Mouse (Mus musculus) gastrocnemius, adult 18-20 months (tissue): ENCODE measurements at regions not wholly inside any gene's neighbourhood (a gene's known extent, or its start where the extent isn't known, plus 50 kb on each side); places are given as distances from the start of the nearest gene placed in this dataset.
"Not testable (repeated sequence)": the region's sequence is repeated elsewhere in the genome, so short reads cannot be mapped to it uniquely, and the experiment has no call there.

ENCODE experiments used
- DNase-seq: peaks from one replicate; pipeline ENCODE4 v3.0.0; 2021; ENCODE audit warnings: low spot score

GRCm38 (mm10) chr1:194565574-194565973 is 52.4 kb upstream of the Plxna2 start:
- DNase-seq: no peak

GRCm38 (mm10) chr1:194563946-194564345 is 54.1 kb upstream of the Plxna2 start:
- no peak for DNase-seq

DNA sequence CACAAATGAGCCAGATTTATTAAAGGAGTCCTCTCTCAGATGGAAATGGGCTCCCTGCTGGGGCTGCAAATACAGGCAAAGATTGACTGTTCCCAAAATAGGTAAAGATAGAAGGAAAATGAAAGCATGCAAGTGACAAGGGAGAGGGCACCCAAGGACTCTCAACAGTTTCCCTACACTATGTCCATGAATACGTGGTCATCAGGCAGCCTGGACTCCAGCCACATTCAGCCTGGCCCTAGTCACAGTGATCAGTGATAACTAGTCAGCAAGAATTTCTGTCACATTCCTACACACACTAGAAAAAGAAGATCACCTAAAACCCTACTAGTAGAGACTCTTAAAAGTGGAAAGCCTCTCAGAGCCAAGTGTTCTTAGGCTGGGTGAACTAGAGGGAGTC is 56.9 kb upstream of the Plxna2 start:
- DNase-seq: no peak

DNA sequence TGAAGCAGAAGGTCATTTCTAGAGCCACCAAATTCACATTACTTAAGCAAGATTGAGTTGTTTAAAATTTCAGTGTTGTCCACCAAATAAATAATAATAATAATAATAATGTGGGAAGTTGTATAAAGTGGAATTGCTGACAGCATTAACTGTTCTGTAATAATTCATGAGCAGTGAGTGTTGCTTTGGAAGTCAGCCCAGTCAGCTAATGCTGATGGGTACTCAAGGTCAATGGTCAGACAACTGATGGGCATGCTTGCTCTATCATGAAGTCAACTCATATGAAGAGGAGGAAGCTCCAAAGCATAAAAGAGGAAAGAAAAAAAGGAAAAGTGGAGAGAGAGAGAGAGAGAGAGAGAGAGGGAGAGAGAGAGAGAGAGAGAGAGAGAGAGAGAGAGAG is 69.4 kb upstream of the Plxna2 start:
- DNase-seq: no peak

DNA sequence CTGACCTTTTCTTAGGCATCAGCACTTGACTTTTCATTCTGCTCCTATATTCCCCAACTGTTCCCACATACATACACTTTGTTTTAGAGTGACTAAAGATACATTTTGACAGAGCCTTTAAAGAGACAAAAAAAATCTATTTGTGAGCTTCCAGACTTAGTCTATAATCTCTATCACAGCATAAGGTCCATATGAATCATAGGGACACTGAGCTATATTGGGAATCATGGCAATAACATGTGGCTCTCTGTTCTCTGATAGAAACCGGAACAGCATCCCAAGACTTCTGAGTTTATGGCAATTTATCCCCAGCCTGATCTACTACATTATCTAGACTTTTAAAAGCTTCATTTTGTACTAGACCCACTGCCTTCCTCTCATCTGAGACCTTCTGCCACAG is 69.8 kb upstream of the Plxna2 start:
- DNase-seq: no peak

DNA sequence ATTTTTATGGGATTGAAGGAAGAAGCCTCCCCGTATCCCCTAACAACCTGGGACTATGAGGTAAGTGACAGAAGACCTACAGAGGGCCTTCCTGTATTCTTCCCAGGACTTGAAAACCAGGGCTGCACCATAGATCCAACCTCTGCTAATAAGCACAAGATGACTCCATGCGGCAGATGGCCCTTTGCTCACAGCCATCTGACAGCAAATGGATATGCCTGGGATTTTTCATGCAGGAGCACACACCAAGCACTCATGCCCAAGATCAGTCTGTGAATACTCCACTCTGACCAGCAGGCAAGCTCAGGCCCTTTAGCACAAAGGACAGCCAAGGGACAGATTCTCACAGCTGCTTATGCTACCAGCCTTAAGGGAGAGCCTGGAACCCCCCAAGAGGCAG is 77.1 kb upstream of the Plxna2 start:
- DNase-seq: no peak

- DNase-seq: no peak
Observed at GRCm38 (mm10) chr1:194527342-194528165, 90.5 kb upstream of the Plxna2 start.

GRCm38 (mm10) chr1:194524976-194525375 is 93.0 kb upstream of the Plxna2 start:
- no peak for DNase-seq

GRCm38 (mm10) chr1:194521216-194521615 is 96.8 kb upstream of the Plxna2 start:
- DNase-seq: no peak

DNA sequence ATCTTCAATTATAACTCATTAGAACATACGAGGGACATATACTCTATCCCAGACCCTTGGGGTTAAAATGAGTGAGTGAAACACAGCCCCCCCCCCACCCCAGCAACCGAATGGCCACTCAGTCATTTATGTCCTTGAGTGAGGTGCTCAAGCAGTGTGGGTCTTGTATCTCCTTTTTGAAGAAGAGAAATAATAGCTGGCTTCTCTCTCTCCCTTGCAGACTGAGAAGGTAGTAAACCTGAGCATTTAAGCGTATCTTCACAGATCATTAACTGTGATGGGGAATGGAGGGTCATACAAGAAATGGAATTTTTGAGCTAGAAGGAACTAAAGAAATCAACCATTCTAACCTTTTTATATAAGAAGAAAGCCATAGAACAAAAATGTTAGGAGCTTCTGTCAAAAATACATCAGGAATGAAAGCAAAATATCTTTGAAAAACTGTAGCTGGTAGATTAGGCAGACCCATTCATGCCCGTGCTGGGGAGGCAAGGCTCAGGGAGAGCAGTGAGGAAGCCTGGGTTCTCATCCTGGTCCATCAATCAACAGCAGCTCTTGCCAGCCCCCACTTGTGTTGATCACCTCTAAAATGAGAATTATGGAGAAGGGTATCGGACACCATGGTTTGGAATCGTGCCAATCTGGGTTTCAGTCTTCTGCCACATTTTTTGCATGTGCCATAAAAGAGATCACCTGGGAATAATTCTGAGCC is 98.4 kb upstream of the Plxna2 start:
- DNase-seq: no peak

DNA sequence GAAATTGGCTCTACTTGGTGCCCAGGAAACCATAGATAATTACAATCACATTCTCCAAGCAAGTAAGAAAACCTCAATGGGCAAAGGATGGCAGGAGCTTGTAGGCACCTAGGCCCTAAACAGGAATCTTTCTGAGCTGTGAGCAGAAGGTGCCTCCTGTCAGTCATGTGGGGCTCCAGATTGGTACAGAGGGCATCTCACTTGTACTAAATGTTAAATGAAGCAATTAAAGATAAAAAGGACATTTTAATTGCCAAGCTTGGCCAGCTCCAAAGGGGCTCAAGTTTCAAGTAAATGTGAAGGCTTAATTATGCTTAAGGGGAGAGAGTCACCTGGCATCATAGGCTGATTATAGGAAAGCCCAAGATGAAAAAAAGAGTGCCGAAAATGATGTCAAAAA is 101.9 kb upstream of the Plxna2 start:
- no peak for DNase-seq

DNA sequence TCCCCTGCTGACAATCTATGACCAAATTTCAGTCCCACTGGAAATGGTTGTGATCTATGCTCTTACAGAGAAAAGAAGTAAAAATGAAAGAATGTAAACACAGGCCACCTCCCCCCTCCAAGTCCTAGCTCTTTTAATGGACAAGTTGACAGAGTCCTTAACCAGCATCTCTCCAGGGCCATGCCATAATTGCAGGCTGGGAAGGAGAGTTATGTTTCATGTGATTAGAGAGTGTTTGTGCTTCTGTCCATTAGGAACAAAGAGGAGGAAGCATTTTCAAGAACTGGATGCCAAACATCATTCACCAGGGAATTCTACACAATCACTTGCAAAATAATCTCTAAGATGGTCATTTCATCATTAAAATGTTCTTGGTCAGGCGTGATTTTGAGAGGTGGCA is 109.7 kb upstream of the Plxna2 start:
- no peak for DNase-seq

GRCm38 (mm10) chr1:194505826-194506225 is 112.2 kb upstream of the Plxna2 start:
- no peak for DNase-seq

DNA sequence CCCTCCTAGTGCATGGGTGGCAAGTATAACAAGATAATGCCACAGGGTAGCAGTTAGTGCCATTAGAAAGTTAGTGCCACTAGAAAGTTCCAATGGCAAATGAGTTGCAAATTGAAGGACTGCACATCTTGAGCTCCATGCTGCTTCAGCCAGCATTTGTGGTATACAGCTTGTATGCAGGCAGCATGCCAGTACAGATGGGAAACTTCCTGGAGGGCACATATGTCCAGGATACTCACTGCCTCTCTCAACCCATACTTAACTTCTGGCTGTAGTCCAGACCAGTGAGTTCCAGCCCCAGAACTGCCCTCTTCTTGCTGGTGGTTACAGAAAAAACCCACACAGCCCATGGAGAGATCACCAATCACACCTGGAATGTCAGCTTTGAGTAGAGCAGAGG is 113.8 kb upstream of the Plxna2 start:
- no peak for DNase-seq

GRCm38 (mm10) chr1:194503517-194503916 is 114.5 kb upstream of the Plxna2 start:
- DNase-seq: no peak

- no peak for DNase-seq
Observed at GRCm38 (mm10) chr1:194496424-194496823, 121.6 kb upstream of the Plxna2 start.

DNA sequence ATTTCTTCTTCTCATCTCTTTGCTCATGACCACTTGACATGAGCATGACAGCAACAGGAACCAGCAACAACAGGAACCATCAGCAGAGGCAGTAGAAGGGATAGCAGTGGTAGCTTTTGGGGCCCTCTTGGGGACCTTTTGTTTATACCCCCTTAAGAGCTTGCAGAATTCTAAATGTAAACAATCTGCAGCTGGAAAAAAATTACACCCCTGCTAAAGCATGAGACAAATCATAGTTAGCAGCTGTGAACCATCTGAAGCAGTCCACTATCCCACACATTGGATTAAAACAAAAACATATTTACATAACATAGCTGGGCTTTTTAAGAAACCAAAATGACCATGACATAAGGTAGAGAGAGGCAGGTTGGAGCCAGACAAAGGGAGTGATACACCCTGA is 126.9 kb upstream of the Plxna2 start:
- no peak for DNase-seq

- DNase-seq: no peak
Observed at GRCm38 (mm10) chr1:194488126-194488525, 129.9 kb upstream of the Plxna2 start.

- no peak for DNase-seq
Observed at GRCm38 (mm10) chr1:194482717-194483059, 135.3 kb upstream of the Plxna2 start.

DNA sequence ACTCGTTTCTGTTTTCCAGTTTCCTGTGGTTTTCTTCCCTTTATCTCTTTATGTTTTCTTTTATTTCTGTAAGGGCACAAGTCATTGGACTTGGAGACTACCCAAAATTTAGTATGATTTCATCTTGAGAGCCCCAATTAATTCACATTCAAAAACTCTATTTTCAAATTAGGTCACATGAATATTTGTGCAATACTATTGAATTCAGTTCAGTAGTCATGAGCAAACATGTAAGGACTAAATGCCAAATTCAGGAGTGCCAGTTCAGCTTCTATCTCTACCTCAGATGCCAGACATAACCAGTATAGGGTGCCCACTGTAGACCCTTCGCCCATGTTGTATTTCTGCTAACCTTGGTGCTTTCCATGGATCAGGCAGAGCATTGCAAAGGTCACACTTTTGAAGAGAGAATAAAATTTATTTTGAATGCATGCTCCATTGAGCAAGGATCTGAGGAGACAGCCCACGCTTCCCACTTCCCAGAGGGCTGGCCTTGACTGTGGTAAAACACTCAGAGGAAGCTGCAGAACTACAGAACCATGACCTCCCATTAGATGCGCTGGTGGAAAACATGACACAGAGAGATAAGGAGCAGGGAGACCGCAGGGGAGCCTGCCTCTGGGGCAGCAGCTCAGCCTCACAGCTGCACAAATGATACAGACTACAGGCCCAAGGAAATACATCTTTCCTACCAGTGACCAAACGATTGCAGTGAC is 135.9 kb upstream of the Plxna2 start:
- no peak for DNase-seq

DNA sequence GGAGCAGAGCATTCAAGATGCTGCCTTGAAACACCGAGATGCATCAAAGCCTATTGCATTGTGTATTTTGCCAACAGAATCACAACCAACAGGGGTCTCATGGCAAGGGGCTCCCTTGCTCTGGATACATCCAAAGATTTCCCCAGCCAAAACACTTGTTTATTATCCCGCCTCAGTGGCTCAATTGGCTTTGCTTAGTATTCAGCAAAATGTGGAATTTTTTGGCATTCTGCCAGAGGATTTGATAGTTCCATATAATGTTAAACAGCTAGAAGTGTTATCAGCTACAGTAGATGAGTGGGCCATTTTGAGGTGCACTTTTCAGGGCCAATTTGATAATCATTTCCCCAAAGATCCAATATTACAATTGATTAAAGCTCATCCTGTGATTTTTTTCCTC is 146.7 kb upstream of the Plxna2 start:
- not testable (repeated sequence) for DNase-seq

- no peak for DNase-seq
Observed at GRCm38 (mm10) chr1:194452480-194452879, 165.5 kb upstream of the Plxna2 start.

DNA sequence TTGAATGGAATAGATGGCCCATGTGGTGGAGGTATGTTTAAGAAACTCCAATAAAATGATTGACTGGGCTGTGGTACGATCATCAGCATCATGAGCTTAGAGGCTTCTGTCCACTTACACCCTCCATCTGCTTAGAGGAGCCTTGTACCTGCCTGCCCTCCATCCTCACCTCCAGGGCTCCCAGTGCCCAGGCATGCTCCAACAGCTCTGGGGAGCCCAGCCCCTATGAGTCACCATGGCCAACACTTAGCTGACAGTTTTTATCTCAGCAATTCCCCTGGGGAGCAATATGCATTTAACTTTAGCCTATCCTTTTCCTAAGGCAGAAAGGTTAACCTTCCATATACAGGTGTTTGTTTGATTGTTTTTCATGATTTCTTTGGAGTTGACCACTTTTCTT is 174.3 kb upstream of the Plxna2 start:
- no peak for DNase-seq
